Mouse (Mus musculus) cerebellum, adult 2 months (tissue): ENCODE measurements around the gene Ppm1b.

ENCODE experiments used
- CTCF ChIP-seq: fragments of 200-500 bp; IDR thresholded peaks from 2 replicates; pipeline ENCODE4 v1.5.1; 2011; ENCODE audit warnings: low read depth, mild to moderate bottlenecking, control low read depth, low read length, moderate library complexity, borderline replicate concordance; ENCODE audit not compliant: insufficient read depth
- POLR2A ChIP-seq: fragments of 200-500 bp; IDR thresholded peaks from 2 replicates; pipeline ENCODE4 v1.6.1; 2011; ENCODE audit warnings: low read length, control low read depth, borderline replicate concordance; ENCODE audit not compliant: insufficient read depth

DNA sequence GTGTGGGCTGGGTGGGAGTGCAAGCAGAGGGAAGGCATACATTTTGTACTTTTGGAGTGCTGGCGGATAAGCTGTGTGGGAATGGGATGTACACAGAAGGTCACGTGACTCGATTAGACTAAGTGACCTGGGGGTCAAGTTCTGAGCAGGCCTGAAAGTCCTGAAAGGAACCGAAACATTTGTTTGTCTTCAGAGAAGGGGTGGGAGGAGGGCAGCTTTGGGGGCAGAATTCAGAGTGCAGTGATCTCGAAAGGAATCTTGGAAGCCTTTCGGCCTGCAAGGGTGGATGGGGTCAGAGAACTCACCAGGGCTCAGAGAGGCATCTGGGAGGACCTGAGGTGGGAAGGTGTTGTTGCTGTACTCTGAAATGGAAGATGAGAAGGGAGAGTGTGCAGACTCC lies 85.9 kb downstream of the Ppm1b start:
- TF ChIP-seq CTCF (no peak), POLR2A (no peak)
